25 mouse cellular contexts compared by ENCODE assay signal in genomic region chr2:67671721-67672120, GRCm38 (mm10).
DNase-seq lines count a peak whose midpoint lies in the region; TF ChIP-seq lines count a peak whose summit lies in the region.
"Had no signal": no experiment of that assay in that cellular context is flagged by ENCODE, and none has a peak within 500 bp of the region (broad histone marks: within the 10 kb centered on the region; RNA-seq: fewer than 3 reads in every experiment).

No protein-coding gene starts in this region.

- no peak overlapping the region for H3K4me3 ChIP-seq in C2C12 (ENCODE audit: insufficient read depth, poor library complexity, severe bottlenecking)
- H3K4me3 ChIP-seq: embryonic facial prominence, embryonic 10.5 days; embryonic facial prominence, embryonic 13.5 days; erythroblast, embryonic 14.5 days; forebrain, embryonic 10.5 days; forebrain, embryonic 13.5 days; heart, adult 2 months; heart, embryonic 10.5 days; heart, embryonic 13.5 days had no signal

- H3K79me3 ChIP-seq in C2C12 (ENCODE audit: low read depth): no peaks in the 10 kb centered on the region

- H3K79me2 ChIP-seq in C2C12 (ENCODE audit: control insufficient read depth, insufficient read depth): no peaks in the 10 kb centered on the region

- H3K27me3 ChIP-seq in C2C12 (ENCODE audit: control insufficient read depth, insufficient read depth, insufficient read length): no peaks in the 10 kb centered on the region
- H3K27me3 ChIP-seq: CH12.LX; embryonic facial prominence, embryonic 13.5 days; forebrain, embryonic 13.5 days; heart, embryonic 13.5 days had no signal

- no peak overlapping the region for H3ac ChIP-seq in C2C12 (ENCODE audit: control insufficient read depth, insufficient read length, low read depth)

- H3K36me3 ChIP-seq in C2C12 (ENCODE audit: control insufficient read depth, insufficient read depth): no peaks in the 10 kb centered on the region
- H3K36me3 ChIP-seq: embryonic facial prominence, embryonic 10.5 days; embryonic facial prominence, embryonic 13.5 days; forebrain, embryonic 10.5 days; G1E; heart, embryonic 10.5 days; heart, embryonic 13.5 days had no signal

- no peak for TF ChIP-seq CTCF in C2C12 (IDR thresholded peaks at IDR 0.05; ENCODE audit: control insufficient read depth, insufficient read depth, insufficient read length)

- DNase-seq in 3T3-L1 (ENCODE audit: low read depth, low spot score): peak; percentile 42
- peak; percentile 13 for DNase-seq in fibroblast of lung, adult 2 months (ENCODE audit: low read depth)
- DNase-seq in adrenal gland, postnatal 14 days: no peak
- DNase-seq in adrenal gland, adult 18-20 months (ENCODE audit: low spot score in 2 of 2): no peak
- no peak for DNase-seq in frontal cortex, postnatal 10 days (ENCODE audit: low spot score in 2 of 2)
- DNase-seq: adrenal gland, postnatal 10 days; cerebellum, adult 11-12 months; cerebellum, adult 8-10 months; cerebellum, postnatal 10 days; cerebellum, postnatal 36 days; embryo, embryonic 11 days; gastrocnemius, postnatal 36 days; heart, adult 2 months; heart, postnatal 14 days; heart, postnatal 4 days had no signal

TF ChIP-seq in C2C12, 6 proteins besides CTCF, POLR2A, EP300 and RAD21:
- TF ChIP-seq CEBPB (IDR thresholded peaks at IDR 0.05; ENCODE audit: low read depth) (peak; percentile 92), MAX (IDR thresholded peaks at IDR 0.05) (no peak), FOSL1 (IDR thresholded peaks at IDR 0.05; ENCODE audit: insufficient read depth, low read length, poor library complexity, severe bottlenecking) (no peak), MYOD1 (IDR thresholded peaks at IDR 0.05; ENCODE audit: control insufficient read depth, insufficient read length, low read depth) (no peak)

Comparison
In these comparisons a context has a peak if more than half of its experiments do, and no peak if none do; other contexts are left out.
1. DNase-seq: peak in 3T3-L1 (single experiment) and fibroblast of lung, adult 2 months (single experiment); none in adrenal gland, postnatal 14 days (single experiment), adrenal gland, adult 18-20 months (0 of 2) and frontal cortex, postnatal 10 days (0 of 2).